Mouse (Mus musculus) forebrain, embryonic 14.5 days (tissue): ENCODE measurements at regions not wholly inside any gene's neighbourhood (a gene's known extent, or its start where the extent isn't known, plus 50 kb on each side); places are given as distances from the start of the nearest gene placed in this dataset.

Source experiments
- ATAC-seq: fragments of 200-750 bp; cut with Nextera tagmentation; 2 replicates; pipeline ENCODE4 v1.8.0; 2017; ENCODE audit warnings: mild to moderate bottlenecking, moderate library complexity
- DNase-seq: peaks from one replicate; pipeline ENCODE4 v3.0.0-alpha.2; 2015; ENCODE audit warnings: low spot score
- H3K27ac ChIP-seq: fragments of 300-500 bp; sonication (generic); 2 replicates; pipeline ENCODE4 v1.5.1; 2014; ENCODE audit warnings: low read depth, mild to moderate bottlenecking, control low read depth, low read length, moderate library complexity
- H3K27me3 ChIP-seq: fragments of 300-500 bp; sonication (generic); replicated peaks from 2 replicates; pipeline ENCODE4 v1.6.1; 2014; ENCODE audit warnings: low read length, control low read depth, mixed read lengths; ENCODE audit not compliant: control insufficient read depth, insufficient read depth
- H3K36me3 ChIP-seq: fragments of 300-500 bp; sonication (generic); 2 replicates; pipeline ENCODE4 v1.6.1; 2014; ENCODE audit warnings: low read length, control low read depth; ENCODE audit not compliant: control insufficient read depth, insufficient read depth
- H3K4me1 ChIP-seq: fragments of 300-500 bp; sonication (generic); 2 replicates; pipeline ENCODE4 v1.6.1; 2014; ENCODE audit warnings: antibody characterized with exemption, low read length, control low read depth; ENCODE audit not compliant: control insufficient read depth, insufficient read depth
- H3K4me2 ChIP-seq: fragments of 300-500 bp; sonication (generic); 2 replicates; pipeline ENCODE4 v1.6.1; 2014; ENCODE audit warnings: mild to moderate bottlenecking, control low read depth, low read length
- H3K4me3 ChIP-seq: fragments of 300-500 bp; sonication (generic); 2 replicates; pipeline ENCODE4 v1.5.1; 2014; ENCODE audit warnings: low read depth, low read length, control low read depth
- H3K9ac ChIP-seq: fragments of 300-500 bp; sonication (generic); 2 replicates; pipeline ENCODE4 v1.6.1; 2014; ENCODE audit warnings: mild to moderate bottlenecking, low read length, control low read depth, moderate library complexity
- H3K9me3 ChIP-seq: fragments of 300-500 bp; sonication (generic); replicated peaks from 2 replicates; pipeline ENCODE4 v1.6.1; 2016; ENCODE audit warnings: low read length, control low read depth, mixed read lengths; ENCODE audit not compliant: control insufficient read depth
- WGBS: fragments of 180-500 bp; shearing (Covaris S2); extraction: QIAGEN DNeasy Blood & Tissue Kit; methylation state at CpG from one replicate; pipeline ENCODE4 v1.1.7; 2014; 5-methylcytosine and 5-hydroxymethylcytosine counted together

DNA sequence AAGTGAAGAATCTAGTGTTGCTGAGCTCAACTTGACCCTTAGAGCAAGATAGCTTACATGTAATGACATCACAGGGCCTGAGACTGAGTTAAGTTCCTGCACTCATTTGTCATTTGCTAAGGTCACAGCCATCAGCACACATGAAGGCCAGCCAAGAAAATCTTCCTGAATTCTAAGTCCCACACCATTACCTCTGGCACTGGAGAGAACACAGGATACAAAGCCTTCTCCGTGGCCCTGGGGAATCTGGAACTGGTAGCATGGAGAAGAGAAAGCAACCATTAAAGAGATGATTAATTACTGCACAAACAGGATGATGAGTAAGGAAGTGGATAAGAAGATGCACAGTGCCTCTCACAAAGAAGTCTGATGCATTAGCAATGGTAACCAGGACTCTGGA is 232.0 kb downstream of the Wdr72 start:
- Histone ChIP-seq H3K9ac (no peak overlapping the region), H3K27me3 (no peaks in the 10 kb centered on the region), H3K27ac (no peak overlapping the region), H3K4me1 (no peaks in the 10 kb centered on the region), H3K36me3 (no peaks in the 10 kb centered on the region), H3K4me2 (no peak overlapping the region), H3K4me3 (no peak overlapping the region), H3K9me3 (no peaks in the 10 kb centered on the region)
- no peak for ATAC-seq
- DNase-seq: no peak
- 84% methylated on average over 1 of the region's 1 CpGs for WGBS

DNA sequence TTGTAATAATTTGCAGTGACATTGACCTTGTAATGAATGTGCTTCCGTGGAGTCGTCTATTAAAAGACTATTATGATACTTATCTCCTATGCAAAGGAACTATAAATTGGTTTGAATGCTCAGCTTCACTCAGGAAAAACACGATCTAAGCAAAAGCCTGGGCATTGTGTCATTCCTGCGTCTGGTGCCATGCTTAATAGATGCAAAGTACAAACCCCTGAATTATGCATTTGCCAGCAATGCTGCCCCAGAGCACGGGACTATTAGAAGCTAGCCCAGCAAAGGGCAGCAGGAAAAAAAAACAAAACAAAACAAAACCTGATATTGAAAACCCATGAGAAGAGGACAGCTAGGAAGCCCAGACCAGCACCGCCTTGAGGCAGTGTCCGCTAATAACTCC is 234.9 kb downstream of the Wdr72 start:
- no peaks in the 10 kb centered on the region for H3K27me3 ChIP-seq
- no peak overlapping the region for H3K4me2 ChIP-seq
- WGBS: 55% methylated on average over 7 of the region's 7 CpGs
- no peak overlapping the region for H3K9ac ChIP-seq
- H3K36me3 ChIP-seq: no peaks in the 10 kb centered on the region
- no peak for ATAC-seq
- H3K27ac ChIP-seq: no peak overlapping the region
- H3K4me1 ChIP-seq: no peaks in the 10 kb centered on the region
- DNase-seq: peak; percentile 32
- H3K4me3 ChIP-seq: no peak overlapping the region
- H3K9me3 ChIP-seq: no peaks in the 10 kb centered on the region

DNA sequence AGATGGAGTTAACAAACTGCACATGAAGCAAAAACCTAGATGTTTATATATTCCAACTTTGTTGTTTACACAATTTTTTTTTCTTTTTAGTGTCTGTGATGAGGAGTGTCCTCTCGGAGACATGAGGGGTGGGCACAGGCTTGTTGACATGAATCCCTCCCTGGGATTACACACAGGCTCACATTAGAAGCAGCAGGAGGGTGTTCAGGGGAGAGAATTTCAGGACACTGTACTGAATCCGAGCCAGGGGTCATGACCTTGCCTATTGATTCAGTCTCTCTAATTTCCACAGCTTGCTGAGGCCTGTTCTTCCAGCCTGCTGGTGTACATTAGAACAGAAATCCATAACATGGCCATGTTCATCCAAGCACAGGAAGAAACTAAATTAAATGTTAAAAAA is 238.6 kb downstream of the Wdr72 start:
- no peaks in the 10 kb centered on the region for H3K27me3 ChIP-seq
- no peak overlapping the region for H3K4me2 ChIP-seq
- no peaks in the 10 kb centered on the region for H3K36me3 ChIP-seq
- DNase-seq (no peak), ATAC-seq (no peak)
- H3K4me3 ChIP-seq: no peak overlapping the region
- H3K4me1 ChIP-seq: no peaks in the 10 kb centered on the region
- H3K9ac ChIP-seq: no peak overlapping the region
- H3K9me3 ChIP-seq: no peaks in the 10 kb centered on the region
- H3K27ac ChIP-seq: no peak overlapping the region
- 32% methylated on average over 2 of the region's 2 CpGs for WGBS

DNA sequence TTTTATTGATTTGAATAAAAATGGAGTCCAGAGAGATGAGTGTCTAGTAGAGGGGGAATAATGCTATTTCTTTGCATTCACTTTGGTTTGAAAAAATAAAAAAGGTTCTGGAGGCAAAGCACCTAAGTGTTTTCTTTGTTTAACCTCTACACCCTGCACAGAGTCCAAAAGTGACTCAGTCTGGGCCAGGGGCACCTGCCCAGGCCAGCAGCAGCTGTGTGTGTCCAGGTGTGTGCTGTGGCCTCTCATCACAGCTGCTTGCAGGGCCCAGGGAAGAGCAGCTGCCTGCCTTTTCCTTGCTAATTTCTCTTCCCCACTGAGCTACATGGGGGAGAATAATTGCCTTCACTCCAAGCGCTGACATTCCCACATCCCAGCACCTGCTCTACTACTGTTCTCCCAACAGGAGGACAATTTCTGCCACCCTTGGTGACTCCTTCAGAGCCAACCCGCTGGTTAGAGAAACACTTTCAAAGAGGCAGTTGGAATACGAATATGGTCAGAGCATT is 255.8 kb downstream of the Wdr72 start:
- Histone ChIP-seq H3K4me1 (no peaks in the 10 kb centered on the region), H3K4me2 (no peak overlapping the region), H3K36me3 (no peaks in the 10 kb centered on the region), H3K4me3 (no peak overlapping the region), H3K9me3 (no peaks in the 10 kb centered on the region), H3K9ac (no peak overlapping the region), H3K27me3 (no peaks in the 10 kb centered on the region), H3K27ac (no peak overlapping the region)
- ATAC-seq (0 out of 2 replicates have a peak, but pooled peaks have one; percentile 29), DNase-seq (peak; percentile 8)
- WGBS: 22% methylated on average over 3 of the region's 3 CpGs

DNA sequence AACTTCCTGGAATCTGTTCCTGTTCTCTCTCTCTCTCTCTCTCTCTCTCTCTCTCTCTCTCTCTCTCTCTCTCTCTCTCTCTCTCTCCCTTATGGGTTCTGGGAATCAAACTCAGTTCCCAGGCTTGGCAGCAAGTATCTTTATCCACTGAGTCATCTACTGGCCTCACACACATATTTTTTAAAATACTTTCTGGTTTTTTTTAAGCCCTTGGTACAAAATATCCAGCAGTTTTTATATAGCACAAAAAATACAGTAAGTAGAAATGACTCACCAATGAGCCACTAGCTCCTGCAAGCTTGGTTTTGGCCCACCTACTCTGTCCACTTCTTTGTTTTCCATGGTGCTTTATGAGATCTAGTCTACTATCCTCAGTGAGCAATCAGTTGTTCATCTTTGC is 266.0 kb downstream of the Wdr72 start:
- no peak for ATAC-seq
- no peaks in the 10 kb centered on the region for H3K4me1 ChIP-seq
- H3K9ac ChIP-seq: no peak overlapping the region
- no peak overlapping the region for H3K4me3 ChIP-seq
- H3K36me3 ChIP-seq: no peaks in the 10 kb centered on the region
- no peak overlapping the region for H3K27ac ChIP-seq
- H3K4me2 ChIP-seq: no peak overlapping the region
- DNase-seq: no peak
- no peaks in the 10 kb centered on the region for H3K9me3 ChIP-seq
- no peaks in the 10 kb centered on the region for H3K27me3 ChIP-seq

DNA sequence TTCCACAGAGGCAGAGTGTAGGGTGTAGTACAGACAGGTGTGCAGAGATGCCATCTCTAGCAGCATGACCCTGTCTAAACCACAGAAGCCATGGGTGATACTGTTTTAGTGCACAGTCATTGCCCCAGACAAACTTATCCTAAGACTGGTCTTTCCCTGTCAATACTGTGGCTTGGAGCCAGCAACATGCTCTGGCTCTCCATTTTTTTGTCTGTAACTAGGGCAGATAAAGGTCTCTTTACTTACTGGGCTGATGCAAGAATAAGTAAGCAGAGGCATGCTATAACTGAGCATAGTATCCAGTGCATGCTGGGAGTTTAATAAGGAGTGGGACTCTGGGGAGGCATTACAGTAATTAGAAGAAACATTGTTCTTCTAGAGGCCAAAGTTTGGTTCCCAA is 267.0 kb downstream of the Wdr72 start:
- Histone ChIP-seq H3K27me3 (no peaks in the 10 kb centered on the region), H3K27ac (no peak overlapping the region)
- ATAC-seq: no peak

DNA sequence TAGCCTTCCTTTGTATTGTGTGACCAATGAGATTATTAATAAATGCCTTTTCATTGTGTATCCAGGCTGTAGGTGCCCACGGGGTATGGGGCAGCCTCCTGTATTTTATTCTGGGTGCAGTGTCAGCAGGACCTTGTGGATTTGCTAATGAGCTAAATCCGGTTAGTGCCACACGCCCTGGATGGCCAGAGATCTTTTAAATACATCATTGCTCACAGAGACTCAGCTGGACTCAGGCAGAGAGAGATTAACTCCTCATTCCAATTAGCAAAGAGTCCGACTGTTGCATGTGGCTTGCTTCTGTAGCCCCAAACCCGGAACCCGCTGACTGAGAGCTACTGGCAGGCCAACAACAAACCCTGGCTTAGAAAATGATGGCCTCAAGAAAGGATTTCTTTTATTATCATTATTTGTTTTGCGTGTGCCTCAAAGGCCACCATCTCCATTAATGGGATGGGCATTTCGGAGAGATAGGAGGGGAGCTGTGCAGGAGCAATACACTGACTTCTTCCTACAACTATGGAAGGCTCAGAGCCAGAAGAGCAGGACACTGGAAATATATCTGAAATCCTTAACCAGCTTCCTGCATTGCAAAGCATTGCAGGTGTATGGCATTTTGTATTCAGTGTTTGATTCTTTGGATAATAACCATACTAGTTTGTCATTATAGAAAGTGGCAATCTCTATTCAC is 274.2 kb downstream of the Wdr72 start:
- DNase-seq (peak; percentile 28), ATAC-seq (no peak)
- Histone ChIP-seq H3K4me3 (no peak overlapping the region), H3K9ac (no peak overlapping the region), H3K9me3 (no peaks in the 10 kb centered on the region), H3K4me2 (no peak overlapping the region), H3K4me1 (no peaks in the 10 kb centered on the region), H3K27me3 (no peaks in the 10 kb centered on the region), H3K27ac (no peak overlapping the region), H3K36me3 (no peaks in the 10 kb centered on the region)
- 12% methylated on average over 8 of the region's 8 CpGs for WGBS

More for the DNA sequence above, 267.0 kb downstream of the Wdr72 start:
- Histone ChIP-seq H3K4me3 (no peak overlapping the region), H3K9me3 (no peaks in the 10 kb centered on the region), H3K9ac (no peak overlapping the region), H3K36me3 (no peaks in the 10 kb centered on the region), H3K4me2 (no peak overlapping the region), H3K4me1 (no peaks in the 10 kb centered on the region)
- DNase-seq: no peak

DNA sequence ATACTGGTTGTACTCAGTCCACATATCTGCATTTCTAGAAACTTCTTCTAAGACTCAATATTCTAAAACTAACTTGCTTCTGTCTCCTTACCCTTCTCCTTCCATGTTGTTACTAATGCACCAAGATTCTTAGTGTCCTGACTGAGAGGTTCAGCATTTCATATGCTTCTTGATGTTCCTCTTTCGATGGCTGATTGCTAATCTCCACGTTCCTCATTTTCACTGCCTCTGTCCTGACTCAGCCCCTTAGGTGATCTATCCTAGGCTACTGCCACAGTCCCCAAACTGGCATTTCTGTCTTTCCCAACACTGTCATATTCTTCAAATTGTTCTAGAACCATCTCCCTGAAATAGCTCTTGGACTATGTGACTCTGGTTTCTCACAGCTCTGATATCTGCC is 315.4 kb downstream of the Wdr72 start:
- ATAC-seq: no peak
- Histone ChIP-seq H3K36me3 (no peaks in the 10 kb centered on the region), H3K9me3 (no peaks in the 10 kb centered on the region), H3K27me3 (no peaks in the 10 kb centered on the region), H3K4me1 (no peaks in the 10 kb centered on the region), H3K9ac (no peak overlapping the region), H3K4me2 (no peak overlapping the region), H3K27ac (no peak overlapping the region), H3K4me3 (no peak overlapping the region)
- no peak for DNase-seq
- 93% methylated on average over 2 of the region's 2 CpGs for WGBS

DNA sequence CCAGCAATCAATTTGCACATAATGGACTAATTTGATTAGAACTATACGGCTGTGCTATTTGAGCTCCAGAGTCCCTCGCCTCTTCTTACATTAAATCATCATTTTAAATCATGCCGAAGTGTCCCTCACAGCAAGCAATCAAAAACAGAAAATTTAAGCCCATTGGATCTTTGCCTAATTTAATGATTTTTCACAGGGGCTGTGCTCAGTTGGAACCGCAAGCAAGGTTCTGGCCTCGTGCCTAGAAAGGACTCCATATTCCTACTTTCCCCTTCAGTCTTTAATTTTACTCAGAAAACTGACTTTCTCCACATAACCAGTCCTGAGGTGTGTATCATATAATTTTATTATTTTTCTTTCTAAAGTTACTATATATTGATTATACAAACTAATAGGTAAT is 339.8 kb downstream of the Wdr72 start:
- no peaks in the 10 kb centered on the region for H3K9me3 ChIP-seq
- no peak overlapping the region for H3K4me3 ChIP-seq
- WGBS: 67% methylated on average over 5 of the region's 5 CpGs
- no peak overlapping the region for H3K27ac ChIP-seq
- no peaks in the 10 kb centered on the region for H3K36me3 ChIP-seq
- H3K27me3 ChIP-seq: no peaks in the 10 kb centered on the region
- DNase-seq (peak; percentile 58), ATAC-seq (no peak)
- no peak overlapping the region for H3K4me2 ChIP-seq
- H3K9ac ChIP-seq: no peak overlapping the region
- no peaks in the 10 kb centered on the region for H3K4me1 ChIP-seq
